Mouse (Mus musculus) pancreas, adult 10 weeks (tissue): ENCODE data around the gene Allc. TPM values are rescaled to one million over a fixed set of nuclear protein-coding genes. Genes with fewer than 3 reads are reported as not detected.

Experiments
- polyA plus RNA-seq: library from polyadenylated mRNA; stranded (reverse); fragments of 350-450 nt; fragmentation: Illumina TruSeq; extraction: RNeasy Lipid Tissue Mini Kit (QIAGEN cat#74804); gene quantifications from one replicate; pipeline ENCODE4 v1.2.3, GENCODE M21; 2015; ENCODE audit warnings: low read depth, low replicate concordance; ENCODE audit not compliant: insufficient read depth

Gene Allc
- not detected for polyA plus RNA-seq

DNA sequence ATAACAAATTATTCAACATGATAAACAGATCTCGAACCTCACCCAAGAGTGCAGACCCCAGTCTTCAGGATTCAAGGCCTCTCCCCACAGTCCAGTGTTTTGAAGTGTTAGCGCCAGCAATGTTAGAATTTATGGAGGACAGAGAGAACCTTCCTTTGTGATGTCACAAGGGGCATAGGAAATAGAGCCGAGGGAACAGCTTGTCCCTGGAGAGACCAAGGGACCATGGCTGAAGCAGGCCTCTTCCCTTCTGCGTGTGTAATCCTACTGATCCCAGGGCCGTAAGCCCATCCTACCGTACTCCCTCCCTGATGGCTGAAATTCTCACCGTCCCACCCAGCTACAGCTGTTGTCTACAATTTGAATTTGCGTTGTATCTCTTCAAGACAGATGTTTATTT is at the start of gene Allc:
TSS of gene Allc (minus strand) at position 101 of the 400 bp plus-strand sequence.

DNA sequence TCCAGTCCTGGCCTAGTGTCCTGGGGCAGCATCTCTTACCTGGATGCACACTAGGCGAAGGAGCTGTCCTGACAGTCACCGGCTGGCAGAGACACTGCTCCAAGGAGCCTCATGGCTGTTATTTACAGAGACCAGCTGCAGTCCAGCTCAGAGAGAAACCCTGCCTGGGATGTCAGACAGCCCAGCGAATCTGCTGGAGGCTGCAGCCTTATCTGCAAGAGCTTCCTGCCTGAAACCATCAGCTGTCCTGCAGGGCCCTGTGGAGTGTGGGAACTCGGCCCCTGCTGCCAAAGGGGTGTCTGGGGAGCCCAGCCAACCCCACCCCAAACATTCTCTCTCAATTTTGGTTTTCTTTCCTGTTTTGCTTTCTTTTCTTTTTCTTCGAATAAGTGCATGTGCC is 40.9 kb upstream of the Allc start, which contains the start of gene Colec11:
TSS of gene Colec11 (minus strand) at position 183 of the 400 bp plus-strand sequence.

DNA sequence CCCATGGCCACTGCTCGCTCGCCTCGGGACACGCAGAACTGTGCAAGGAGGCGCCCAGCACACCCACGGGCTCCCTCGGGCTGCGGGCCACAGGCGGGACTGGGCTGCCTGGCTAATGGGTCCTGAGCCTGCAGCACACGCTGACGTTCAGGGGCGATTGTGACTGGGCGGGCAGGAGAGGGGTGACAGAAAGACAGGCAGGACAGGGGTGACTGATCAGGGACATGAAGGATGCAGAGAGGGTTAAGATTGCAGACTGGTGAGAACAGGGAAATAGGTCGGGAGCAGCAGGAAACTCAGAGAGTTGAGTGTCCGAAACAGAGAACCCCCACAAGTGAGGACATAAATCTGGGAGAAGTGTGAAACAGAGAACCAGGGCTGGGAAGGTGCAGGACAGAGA is 30.0 kb downstream of the Allc start, which contains the start of gene Dcdc2c:
TSS of gene Dcdc2c (minus strand) at position 101 of the 400 bp plus-strand sequence.

Other genes with a start within 250 kb of the Allc start
- not detected for gene Dcdc2c, start 30.1 kb downstream of the Allc start, polyA plus RNA-seq
- not detected for gene Colec11, start 40.9 kb upstream of the Allc start, polyA plus RNA-seq
- 565 TPM for gene Rps7, start 53.4 kb upstream of the Allc start, polyA plus RNA-seq
- 2.9 TPM for gene Rnaseh1, start 67.1 kb upstream of the Allc start, polyA plus RNA-seq
- 22.3 TPM for gene Adi1, start 92.7 kb upstream of the Allc start, polyA plus RNA-seq
- gene Trappc12, start 167.9 kb upstream of the Allc start, polyA plus RNA-seq = 4.4 TPM
- gene Eipr1, start 169.3 kb upstream of the Allc start, polyA plus RNA-seq = 2.7 TPM